ENCODE assay signal across 7 mouse cellular contexts in genomic region chr6:83416261-83417103, GRCm38 (mm10). TPM values are rescaled to one million over a fixed set of nuclear protein-coding genes. Genes with fewer than 3 reads are reported as not detected.
DNase-seq lines count a peak whose midpoint lies in the region; ATAC-seq and TF ChIP-seq lines count a peak whose summit lies in the region.

No protein-coding gene starts in this region.

- no peak overlapping the region for H3K4me2 ChIP-seq in hindbrain, embryonic 13.5 days
- H3K4me2 ChIP-seq in hindbrain, embryonic 11.5 days (replicated peaks; ENCODE audit: low read depth, low read length), result no peak overlapping the region
- H3K4me2 ChIP-seq in CH12.LX (ENCODE audit: insufficient read depth, low read depth, poor library complexity, severe bottlenecking), result no peak overlapping the region
- H3K4me2 ChIP-seq in embryonic facial prominence, embryonic 15.5 days (replicated peaks), result no peak overlapping the region
- H3K4me2 ChIP-seq in neural tube, embryonic 15.5 days, result no peak overlapping the region

- no peak for DNase-seq in hindbrain, embryonic 11.5 days (ENCODE audit: low spot score)
- no peak for DNase-seq in CH12.LX (ENCODE audit: extremely low read depth)
- no peak for DNase-seq in left cerebral cortex, adult 2 months (ENCODE audit: extremely low spot score in 1 of 2, low spot score in 2 of 2)
- DNase-seq in cerebellum, adult 11-12 months, result no peak

- dilution Hi-C loops in CH12.LX (cut with MboI; ENCODE audit: extremely low pct_ligation_motif_present, extremely low pct_unique_long_range_greater_than_20kb, low sequenced_read_pairs), result no loop called here

- intact Hi-C loops in left cerebral cortex, adult 2 months (cut with DNase I), result no loop called here

- ATAC-seq in hindbrain, embryonic 13.5 days (ENCODE audit: low FRiP score), result no peak
- no peak for ATAC-seq in hindbrain, embryonic 11.5 days (ENCODE audit: low FRiP score)
- no peak for ATAC-seq in embryonic facial prominence, embryonic 15.5 days (ENCODE audit: insufficient number of reproducible peaks, low FRiP score, low TSS enrichment, low read depth)
- no peak for ATAC-seq in neural tube, embryonic 15.5 days (ENCODE audit: low FRiP score)

- H3K4me1 ChIP-seq in hindbrain, embryonic 13.5 days (replicated peaks), result peaks cover 94% of the 10 kb centered on the region
- H3K4me1 ChIP-seq in hindbrain, embryonic 11.5 days (replicated peaks; ENCODE audit: control insufficient read depth, insufficient read depth, low read length), result peaks cover 10% of the 10 kb centered on the region
- peaks cover 30 to 99% of the 10 kb centered on the region in 2 experiments for H3K4me1 ChIP-seq in CH12.LX (ENCODE audit: control insufficient read depth in 1 of 2, insufficient read depth in 2 of 2)
- peaks cover 84% of the 10 kb centered on the region for H3K4me1 ChIP-seq in embryonic facial prominence, embryonic 15.5 days
- peaks cover 91% of the 10 kb centered on the region for H3K4me1 ChIP-seq in neural tube, embryonic 15.5 days

- no peaks in the 10 kb centered on the region for H3K27me3 ChIP-seq in hindbrain, embryonic 13.5 days
- H3K27me3 ChIP-seq in hindbrain, embryonic 11.5 days (ENCODE audit: control insufficient read depth, insufficient read depth, low read length), result no peaks in the 10 kb centered on the region
- H3K27me3 ChIP-seq in CH12.LX (replicated peaks), result no peaks in the 10 kb centered on the region
- H3K27me3 ChIP-seq in embryonic facial prominence, embryonic 15.5 days, result no peaks in the 10 kb centered on the region
- no peaks in the 10 kb centered on the region for H3K27me3 ChIP-seq in neural tube, embryonic 15.5 days (replicated peaks)

- H3K27ac ChIP-seq in hindbrain, embryonic 13.5 days, result 0 out of 2 replicates have a peak overlapping the region, but pooled peaks have one; percentile 48
- no peak overlapping the region for H3K27ac ChIP-seq in hindbrain, embryonic 11.5 days (ENCODE audit: low read depth, low read length)
- H3K27ac ChIP-seq in CH12.LX (ENCODE audit: insufficient read depth, low read depth), result no peak overlapping the region
- H3K27ac ChIP-seq in embryonic facial prominence, embryonic 15.5 days (replicated peaks), result peak overlapping the region; percentile 45
- H3K27ac ChIP-seq in neural tube, embryonic 15.5 days (replicated peaks), result peak overlapping the region; percentile 41
- H3K27ac ChIP-seq in left cerebral cortex, adult 2 months, result no peak overlapping the region

- no peak overlapping the region; the same call in 1 of the 2 replicates for H3K9ac ChIP-seq in hindbrain, embryonic 13.5 days
- H3K9ac ChIP-seq in hindbrain, embryonic 11.5 days (ENCODE audit: low read depth, low read length), result no peak overlapping the region
- H3K9ac ChIP-seq in CH12.LX (ENCODE audit: insufficient read depth, low read depth), result no peak overlapping the region
- H3K9ac ChIP-seq in embryonic facial prominence, embryonic 15.5 days, result no peak overlapping the region
- no peak overlapping the region for H3K9ac ChIP-seq in neural tube, embryonic 15.5 days (replicated peaks)

- WGBS in hindbrain, embryonic 13.5 days, result 82% methylated on average over 3 of the region's 3 CpGs
- WGBS in hindbrain, embryonic 11.5 days, result 90% methylated on average over 3 of the region's 3 CpGs
- WGBS in embryonic facial prominence, embryonic 15.5 days, result 48% methylated on average over 3 of the region's 3 CpGs
- WGBS in neural tube, embryonic 15.5 days, result 90% methylated on average over 3 of the region's 3 CpGs

- no peak for TF ChIP-seq EP300 in CH12.LX (IDR thresholded peaks at IDR 0.05; ENCODE audit: low read length)

- no peak for TF ChIP-seq POLR2A in CH12.LX (IDR thresholded peaks at IDR 0.05; ENCODE audit: low read depth, low read length)

- H3K36me3 ChIP-seq in hindbrain, embryonic 13.5 days, result no peaks in the 10 kb centered on the region; the same call in 1 of the 2 replicates
- H3K36me3 ChIP-seq in hindbrain, embryonic 11.5 days (ENCODE audit: control insufficient read depth, insufficient read depth, low read length), result no peaks in the 10 kb centered on the region
- H3K36me3 ChIP-seq in CH12.LX (replicated peaks in 1 of 2; ENCODE audit: control insufficient read depth in 1 of 2, insufficient read depth in 1 of 2, low read length in 1 of 2), result peaks cover 4 to 52% of the 10 kb centered on the region in 2 experiments
- H3K36me3 ChIP-seq in embryonic facial prominence, embryonic 15.5 days, result no peaks in the 10 kb centered on the region; the same call in 1 of the 2 replicates
- H3K36me3 ChIP-seq in neural tube, embryonic 15.5 days, result no peaks in the 10 kb centered on the region

- no peak for TF ChIP-seq RAD21 in CH12.LX (IDR thresholded peaks at IDR 0.05; ENCODE audit: low read depth, low read length)

- in situ Hi-C loops in CH12.LX (cut with MboI; ENCODE audit: low pct_ligation_motif_present, low pct_unique_long_range_greater_than_20kb, low sequenced_read_pairs), result no loop called here

- TF ChIP-seq CTCF in CH12.LX (conservative IDR thresholded peaks at IDR 0.05 in 1 of 2, IDR thresholded peaks at IDR 0.05 in 1 of 2; ENCODE audit: low read depth in 2 of 2, low read length in 2 of 2), result no peak
- no peak for TF ChIP-seq CTCF in left cerebral cortex, adult 2 months (IDR thresholded peaks at IDR 0.05)

- no peaks in the 10 kb centered on the region for H3K9me3 ChIP-seq in hindbrain, embryonic 13.5 days
- H3K9me3 ChIP-seq in hindbrain, embryonic 11.5 days (ENCODE audit: control insufficient read depth, low read length), result no peaks in the 10 kb centered on the region
- H3K9me3 ChIP-seq in CH12.LX (replicated peaks; ENCODE audit: low read length), result no peaks in the 10 kb centered on the region
- H3K9me3 ChIP-seq in embryonic facial prominence, embryonic 15.5 days (replicated peaks), result no peaks in the 10 kb centered on the region
- no peaks in the 10 kb centered on the region for H3K9me3 ChIP-seq in neural tube, embryonic 15.5 days (replicated peaks)

- H3K4me3 ChIP-seq in hindbrain, embryonic 13.5 days, result no peak overlapping the region
- no peak overlapping the region for H3K4me3 ChIP-seq in hindbrain, embryonic 11.5 days (ENCODE audit: low read depth, low read length)
- H3K4me3 ChIP-seq in CH12.LX (replicated peaks in 1 of 3; ENCODE audit: low read depth in 2 of 3, low read length in 2 of 3, poor library complexity in 1 of 3), result no peak overlapping the region
- H3K4me3 ChIP-seq in embryonic facial prominence, embryonic 15.5 days (replicated peaks), result no peak overlapping the region
- no peak overlapping the region for H3K4me3 ChIP-seq in neural tube, embryonic 15.5 days (replicated peaks)
- no peak overlapping the region for H3K4me3 ChIP-seq in left cerebral cortex, adult 2 months

- H3K79me2 ChIP-seq in CH12.LX (replicated peaks; ENCODE audit: control insufficient read depth, extremely low read depth, insufficient read depth, poor library complexity, severe bottlenecking), result peaks cover 9% of the 10 kb centered on the region

TF ChIP-seq in CH12.LX, 34 proteins besides CTCF, POLR2A, EP300 and RAD21:
- TF ChIP-seq ZNF384 (IDR thresholded peaks at IDR 0.05; ENCODE audit: low read depth, low read length), result peak; percentile 76
- no peak for TF ChIP-seq E2F4 (IDR thresholded peaks at IDR 0.05; ENCODE audit: insufficient replicate concordance, low read depth, low read length)

RNA-seq across cellular contexts. Expression of gene Tet3, which starts 42.4 kb away (rescaled TPM):
- 69.8 and 75.4 TPM in 2 replicates for polyA plus RNA-seq in hindbrain, embryonic 13.5 days (2015; fragmentation: Nextera tagmentation; extraction: Ambion mirVana)
- polyA plus RNA-seq in hindbrain, embryonic 11.5 days (2014; fragmentation: Nextera tagmentation; extraction: Ambion mirVana), result 45.3 and 55.6 TPM in 2 replicates
- total RNA-seq in CH12.LX (2012; rRNA removed) (5.6 and 8.2 TPM in 2 replicates), CH12.LX (2014; rRNA removed) (2.2 and 3.2 TPM in 2 replicates)
- 6.4 and 10.0 TPM in 2 replicates for polyA plus RNA-seq in CH12.LX (2012; ENCODE audit: insufficient read length, low read depth)
- 63.1 and 66.1 TPM in 2 replicates for polyA plus RNA-seq in embryonic facial prominence, embryonic 15.5 days (2015; fragmentation: Nextera tagmentation; extraction: Ambion mirVana)
- 57.9 and 58.9 TPM in 2 replicates for polyA plus RNA-seq in neural tube, embryonic 15.5 days (2015; fragmentation: Nextera tagmentation; extraction: Ambion mirVana)
- total RNA-seq in left cerebral cortex, adult 2 months (2021), result 10 to 100 TPM; 74.6 to 90.0 TPM

Comparison
In these comparisons a context has a peak if more than half of its experiments do, and no peak if none do; other contexts are left out.
1. H3K27ac ChIP-seq: peak in hindbrain, embryonic 13.5 days (single experiment), embryonic facial prominence, embryonic 15.5 days (single experiment) and neural tube, embryonic 15.5 days (single experiment); none in hindbrain, embryonic 11.5 days (single experiment), CH12.LX (single experiment) and left cerebral cortex, adult 2 months (single experiment).